Mouse (Mus musculus) forelimb bud, embryonic 11.5 days (tissue): ENCODE measurements around the gene Zdhhc19.
A peak's percentile ranks its signal among the peaks of the same experiment; 100 is the strongest.

ENCODE experiments used
- DNase-seq: peaks from one replicate; pipeline ENCODE4 v3.0.0-alpha.2; 2012; ENCODE audit warnings: low read depth, low spot score

Gene Zdhhc19

DNA sequence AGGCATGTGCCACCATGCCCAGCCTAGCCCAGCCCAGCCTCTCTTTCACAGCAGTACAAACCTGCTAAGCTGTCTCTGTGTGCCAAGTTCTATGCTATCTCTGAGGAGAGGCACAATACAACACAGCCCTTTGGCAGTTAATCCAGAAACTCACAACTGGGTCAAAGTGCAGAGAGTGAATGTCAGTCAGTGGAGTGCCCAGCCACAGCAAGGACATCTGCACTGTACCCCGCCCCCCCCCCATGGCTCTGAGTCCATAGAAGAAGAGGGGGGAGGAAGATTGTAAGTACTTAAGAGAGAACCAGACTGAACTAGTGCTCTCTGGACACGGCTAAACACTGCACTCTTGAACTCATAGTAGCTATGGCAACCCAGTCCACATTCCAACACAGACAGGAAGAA, 55.3 kb downstream of the Zdhhc19 start:
- DNase-seq, result no peak

DNA sequence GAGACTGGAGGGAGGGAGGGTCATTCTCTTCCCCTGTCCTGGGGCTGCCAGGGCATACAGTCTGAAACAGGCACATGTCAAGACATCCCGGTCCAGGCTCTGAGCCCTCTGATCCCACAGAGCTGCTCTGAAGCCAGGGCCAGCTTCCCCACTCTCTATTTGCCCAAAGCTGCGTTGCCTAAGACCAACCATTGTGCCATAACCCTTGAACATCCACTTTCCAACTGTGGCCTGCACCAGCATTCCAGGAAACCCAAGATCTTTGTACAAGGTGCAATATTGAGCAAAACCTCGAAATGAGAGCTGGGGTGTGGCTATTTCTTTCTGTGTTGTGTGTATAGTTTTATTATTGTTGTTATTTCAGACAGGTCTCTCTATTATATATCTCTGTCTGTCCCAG, 59.5 kb downstream of the Zdhhc19 start:
- DNase-seq, result no peak

DNA sequence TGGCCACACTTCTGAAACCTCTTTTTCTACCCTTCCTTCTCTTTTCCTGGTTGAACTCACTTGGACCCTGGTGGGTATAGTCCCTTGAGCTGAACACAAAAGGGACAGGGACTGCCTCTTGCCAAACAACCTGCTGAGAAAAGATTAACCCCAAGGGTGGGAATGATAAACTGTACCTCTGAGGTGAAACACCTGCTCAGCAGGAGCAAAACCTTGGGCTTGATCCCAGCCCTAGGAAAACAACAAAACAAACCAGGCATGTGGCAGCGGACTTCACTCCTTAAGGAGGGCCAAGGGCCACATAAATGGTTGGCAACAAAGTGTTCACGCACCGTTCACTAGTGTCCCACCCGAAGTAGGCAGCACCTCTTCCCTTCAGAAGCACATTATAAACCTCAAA, 63.4 kb downstream of the Zdhhc19 start:
- no peak for DNase-seq

DNA sequence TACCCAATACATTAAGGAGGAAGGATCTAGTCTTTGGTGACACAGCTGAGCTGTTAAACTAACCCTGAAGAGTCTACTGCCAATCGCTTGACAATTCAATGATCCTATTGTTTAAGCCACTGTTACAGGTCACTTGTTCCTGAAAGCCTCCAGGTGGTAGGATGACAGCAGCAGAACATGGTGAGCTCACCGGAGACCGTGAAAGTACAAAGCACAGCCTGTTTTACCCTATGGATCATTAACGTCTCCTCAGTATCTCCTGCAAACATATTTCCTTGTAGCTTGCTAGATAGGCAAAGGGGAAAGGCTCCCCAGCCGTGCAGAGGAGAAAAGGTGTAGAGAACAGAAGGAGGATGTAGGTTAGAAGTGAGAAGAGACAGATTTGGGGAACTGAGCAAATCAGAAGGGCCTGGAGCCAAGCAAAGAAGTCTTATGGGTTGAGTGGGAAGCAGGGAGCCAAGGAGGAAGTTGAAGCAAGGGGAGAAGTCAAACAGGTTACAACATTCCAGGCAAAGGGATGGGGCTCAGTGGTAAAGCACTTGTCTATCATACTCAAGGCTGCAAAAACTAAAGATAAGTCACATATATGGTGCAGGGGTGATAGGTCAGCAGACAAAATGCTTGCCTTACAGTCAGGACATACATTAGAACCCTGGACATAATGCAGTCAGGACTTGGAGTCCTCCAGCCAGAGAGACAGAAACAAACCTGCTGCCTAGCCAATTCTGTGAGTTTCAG, 67.2 kb downstream of the Zdhhc19 start:
- no peak for DNase-seq

DNA sequence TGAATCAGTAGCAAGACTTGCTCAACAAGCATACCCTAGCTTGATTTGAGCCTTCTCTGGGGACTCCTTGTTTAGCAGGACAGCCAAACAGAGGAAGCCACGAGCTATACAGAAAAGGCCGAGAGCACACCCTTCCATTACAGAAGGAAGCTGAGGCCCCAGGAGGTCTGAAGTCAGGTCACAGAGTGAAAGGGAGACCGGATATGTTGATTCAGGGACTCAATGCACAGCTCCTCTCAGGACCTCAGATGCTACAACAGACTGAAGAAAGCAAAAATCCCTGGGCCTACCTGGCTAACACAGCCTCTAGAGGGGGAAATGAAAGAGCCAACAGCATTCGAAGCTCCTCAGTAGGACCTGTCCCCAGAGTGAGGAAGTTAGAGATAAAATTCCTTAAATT, 71.2 kb downstream of the Zdhhc19 start:
- DNase-seq, result no peak

DNA sequence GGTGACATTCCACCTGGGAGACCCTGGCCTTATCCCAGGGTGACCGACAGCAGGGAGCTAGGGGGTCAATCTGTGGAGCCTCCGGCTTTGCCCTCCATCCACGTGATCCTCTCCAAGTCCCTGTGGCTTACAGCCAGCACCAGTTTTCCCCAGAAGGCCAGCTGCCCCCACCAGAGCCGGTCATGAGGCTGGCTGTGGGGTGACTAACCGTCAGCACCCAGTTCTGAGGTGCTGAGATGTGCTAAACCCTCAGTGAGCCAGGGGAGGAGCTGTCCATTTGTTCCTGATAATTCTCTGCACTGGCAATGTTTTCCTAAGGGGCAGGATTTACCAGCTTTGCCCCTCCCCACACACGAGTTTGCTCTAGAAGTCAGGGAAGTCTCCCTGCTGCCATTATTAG, 72.3 kb downstream of the Zdhhc19 start:
- no peak for DNase-seq

DNA sequence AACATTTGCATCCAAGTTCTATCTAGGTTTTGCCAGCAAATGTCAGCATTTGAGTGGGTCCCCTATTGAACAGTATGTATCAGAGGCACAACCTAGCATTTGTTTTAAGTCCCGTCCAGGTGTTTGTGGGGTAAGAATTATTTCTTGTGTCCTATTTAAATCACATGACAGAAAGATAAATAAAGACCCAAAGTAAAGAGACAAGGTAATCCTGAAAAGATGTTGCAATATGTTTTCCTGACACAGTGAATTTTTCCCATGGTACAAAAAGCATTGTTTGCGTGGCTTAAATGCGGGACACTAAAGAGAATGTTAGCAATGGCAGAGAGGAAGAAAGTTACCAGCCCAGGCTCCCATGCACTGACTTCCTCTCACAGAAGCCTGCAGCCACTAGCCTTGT, 74.0 kb downstream of the Zdhhc19 start:
- no peak for DNase-seq

DNA sequence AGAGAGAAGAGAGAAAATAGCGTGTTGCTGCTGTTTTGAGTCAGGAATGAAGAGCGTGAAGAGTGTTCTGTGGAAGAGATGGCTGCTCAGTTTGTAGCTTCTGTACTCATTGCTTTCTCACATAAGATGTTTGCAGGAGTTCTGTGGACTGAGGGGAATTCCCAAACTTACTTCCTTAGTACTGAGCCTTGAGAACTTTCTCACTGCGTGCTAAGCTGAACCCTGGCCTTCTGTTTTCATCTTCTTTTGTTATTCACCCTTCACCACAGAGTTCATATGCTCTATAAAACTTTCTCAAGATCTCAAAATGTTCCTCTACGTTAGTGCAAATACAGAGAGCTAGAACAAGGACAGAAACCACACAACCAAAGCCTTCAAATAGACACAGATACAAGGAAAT, 76.5 kb downstream of the Zdhhc19 start:
- no peak for DNase-seq

DNA sequence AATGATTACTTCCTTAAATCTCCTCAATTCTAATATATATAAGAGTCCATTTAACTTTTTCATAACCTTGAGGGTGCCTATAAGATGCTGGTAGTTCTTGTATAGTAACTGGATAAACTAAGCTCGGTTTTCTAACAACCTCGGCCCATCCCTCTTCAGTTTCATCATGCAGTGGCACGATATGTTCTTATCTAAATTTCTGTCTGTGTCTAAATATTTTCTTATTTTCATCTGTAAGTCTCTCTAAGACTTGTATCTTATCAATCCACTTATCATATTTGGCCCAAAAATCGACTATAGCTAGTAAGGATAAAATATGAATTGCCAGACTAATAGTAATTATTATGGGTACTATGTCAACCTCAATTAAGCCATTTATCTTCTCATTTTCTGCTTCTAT, 90.4 kb downstream of the Zdhhc19 start:
- no peak for DNase-seq

DNA sequence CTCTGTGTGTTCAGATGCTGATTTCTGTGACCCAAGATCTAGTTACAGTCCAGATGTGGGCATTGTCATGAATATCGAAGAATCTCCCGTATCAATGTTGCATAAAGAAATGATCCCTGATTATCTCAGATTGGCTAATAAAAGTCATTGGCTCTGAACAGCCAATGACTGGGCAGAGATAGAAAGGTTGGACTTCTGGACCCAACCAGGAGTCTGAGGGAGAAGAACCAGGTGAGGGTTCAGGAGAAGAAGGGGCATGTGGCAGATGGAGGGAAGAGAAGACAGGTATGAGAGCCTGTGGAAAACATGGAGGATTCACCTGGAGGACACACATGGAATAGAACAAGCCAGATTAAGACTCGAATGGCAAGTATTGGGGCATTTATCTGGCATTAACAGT, 92.5 kb downstream of the Zdhhc19 start:
- DNase-seq, result no peak

DNA sequence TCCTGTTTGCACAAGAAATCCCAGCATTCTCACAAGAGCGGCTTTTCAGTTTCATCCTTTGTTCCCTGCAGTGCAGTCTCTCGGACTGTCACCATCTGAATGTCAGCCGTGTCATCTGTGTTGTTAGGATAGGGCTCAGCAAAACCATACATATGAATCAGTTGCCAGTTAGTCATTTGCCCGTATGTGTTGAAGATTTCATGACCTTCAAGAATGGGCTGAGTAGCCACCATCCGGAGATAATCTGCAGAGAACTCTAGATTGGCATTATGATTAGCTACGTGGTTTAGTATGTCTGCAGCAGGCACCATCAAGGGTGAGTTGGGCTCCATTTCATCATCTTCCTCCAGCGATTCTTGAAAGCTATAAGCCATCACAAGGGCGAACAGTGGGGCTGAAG, 95.5 kb downstream of the Zdhhc19 start:
- DNase-seq, result no peak

DNA sequence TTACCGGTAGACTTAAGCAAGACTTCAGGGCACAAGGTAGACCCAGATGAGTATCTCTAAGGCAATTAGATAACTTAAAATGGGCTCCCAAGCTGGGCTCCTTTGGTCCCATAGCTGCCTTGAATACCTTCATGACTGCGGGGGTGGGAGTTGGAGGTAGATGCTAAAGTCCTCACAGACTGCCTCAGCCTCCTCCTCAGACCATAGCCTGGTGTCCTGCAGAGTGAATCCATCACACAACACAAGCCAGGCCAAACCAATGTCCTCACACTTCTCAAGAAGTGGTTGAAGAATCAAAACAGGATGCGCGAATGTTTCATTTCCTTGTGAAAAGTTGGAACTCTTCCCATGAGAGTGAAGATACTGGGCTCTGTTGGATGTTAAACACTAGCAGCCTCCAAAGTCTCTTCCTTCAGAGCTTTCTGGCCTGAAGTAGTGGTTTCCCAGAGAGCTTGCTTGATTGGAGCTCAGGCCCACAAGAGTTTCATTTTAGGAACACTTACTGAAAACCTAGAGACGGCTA, 97.3 kb downstream of the Zdhhc19 start:
- DNase-seq, result no peak

DNA sequence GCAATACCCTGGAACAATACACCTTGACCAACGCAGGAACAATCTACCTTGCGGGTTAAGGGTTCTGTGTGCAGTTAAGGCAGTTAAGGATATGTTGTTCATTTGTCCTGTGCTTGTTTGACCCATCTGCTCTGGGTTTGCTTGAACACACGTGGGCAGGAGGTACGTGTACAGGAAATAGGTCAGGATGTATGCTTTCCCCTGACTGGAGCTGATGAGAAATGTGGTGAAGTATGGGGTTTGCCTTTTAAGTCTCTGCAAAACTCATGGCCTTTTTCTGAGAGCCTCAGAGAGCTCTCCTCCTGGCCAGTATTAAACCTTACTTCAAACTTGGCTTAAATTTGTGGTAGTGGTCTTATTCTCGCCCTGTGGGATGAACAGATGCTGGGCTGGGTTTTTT, 97.9 kb downstream of the Zdhhc19 start:
- no peak for DNase-seq

DNA sequence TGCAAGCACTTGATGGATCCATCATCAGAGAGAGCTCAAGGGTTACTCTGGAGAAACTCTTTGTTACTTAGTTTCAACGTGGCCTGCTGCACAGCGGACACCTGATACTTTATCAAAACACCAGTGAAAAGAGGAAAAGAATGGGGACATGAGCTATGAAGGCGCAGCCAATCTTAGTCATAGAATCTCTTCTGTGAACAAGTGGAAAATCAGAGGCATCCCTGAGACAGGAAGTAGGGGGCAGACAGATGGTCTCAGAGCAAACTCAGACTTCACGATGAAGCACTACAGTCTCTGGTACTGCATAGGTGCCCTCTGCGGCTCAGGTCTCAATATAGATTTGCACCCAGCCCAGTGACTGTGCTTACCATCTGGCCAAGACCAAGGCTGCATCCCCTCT, 98.6 kb downstream of the Zdhhc19 start:
- no peak for DNase-seq

DNA sequence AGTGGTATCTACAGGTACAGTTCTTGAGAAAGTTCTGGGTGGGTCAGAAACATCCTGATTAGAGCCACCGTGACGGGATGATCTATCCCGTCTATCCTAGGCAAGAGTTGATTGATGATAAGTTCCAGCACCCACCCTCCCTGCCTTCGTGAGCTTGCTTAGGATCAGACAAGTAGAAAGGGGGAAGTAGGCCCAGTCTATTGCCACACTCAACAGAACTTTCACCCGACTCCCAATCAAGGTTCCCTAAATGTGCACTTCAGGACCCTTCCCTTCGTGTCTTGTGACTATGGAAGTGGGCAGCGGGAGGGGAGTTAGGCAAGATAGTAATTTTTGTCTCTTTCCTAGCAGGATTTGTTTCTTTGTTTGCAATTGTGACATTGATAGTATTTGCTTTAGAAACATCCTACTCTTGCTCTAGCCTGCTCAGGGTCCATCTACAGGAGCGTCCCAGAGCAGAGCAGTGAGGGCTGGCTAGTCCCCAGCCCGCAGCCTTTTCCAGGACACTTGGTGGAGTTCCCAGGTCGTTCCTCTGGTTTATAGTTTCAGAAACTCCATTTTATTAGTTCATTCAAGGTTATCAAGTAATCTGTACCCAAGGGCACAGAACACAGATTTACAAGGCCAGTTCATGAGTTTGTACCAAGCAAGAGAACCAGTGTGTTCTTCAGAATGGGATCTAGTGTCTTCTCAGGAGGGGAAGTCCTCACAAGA, 99.2 kb downstream of the Zdhhc19 start:
- no peak for DNase-seq

DNA sequence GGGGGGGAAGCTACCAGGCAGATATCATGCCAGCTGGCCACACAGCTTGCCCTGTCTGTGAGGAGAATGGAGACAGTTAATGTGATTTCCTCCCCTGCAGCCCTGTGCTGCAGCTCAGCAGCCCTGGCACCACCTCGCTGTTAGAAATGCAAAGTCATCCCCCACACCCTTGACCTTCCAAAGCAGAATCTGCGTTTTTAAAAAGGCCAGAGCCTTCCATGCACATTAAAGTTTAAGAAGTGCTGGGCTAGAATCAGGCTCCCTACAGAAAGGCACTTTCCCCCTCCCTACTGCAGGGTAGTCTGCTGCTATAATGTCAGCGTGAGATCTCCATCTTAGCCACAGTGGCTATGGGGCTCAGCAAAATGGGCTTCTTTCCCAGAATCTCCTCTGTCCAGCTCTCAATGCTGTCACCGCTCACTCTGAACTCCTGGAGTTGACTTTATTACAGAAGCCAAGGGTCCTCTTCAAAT, 101.9 kb downstream of the Zdhhc19 start:
- no peak for DNase-seq

DNA sequence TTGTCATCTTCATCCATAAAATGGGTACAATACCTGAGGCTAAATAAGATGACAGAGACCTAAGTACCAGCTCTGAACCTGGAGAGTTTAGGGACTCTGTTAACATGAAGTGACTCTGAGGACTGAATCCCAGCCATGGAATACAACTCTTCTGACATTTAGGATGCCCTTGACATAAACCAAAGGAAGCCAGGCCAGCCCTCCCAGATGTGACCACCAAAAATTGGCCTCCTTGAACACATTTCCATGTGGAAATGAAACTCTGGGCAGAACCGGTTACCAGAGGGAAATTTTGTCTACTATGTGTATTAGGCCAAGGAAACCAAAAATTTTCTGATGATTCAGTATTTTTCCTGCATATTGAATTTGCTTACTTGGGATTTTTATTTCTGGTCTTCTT, 103.1 kb downstream of the Zdhhc19 start:
- DNase-seq, result no peak

DNA sequence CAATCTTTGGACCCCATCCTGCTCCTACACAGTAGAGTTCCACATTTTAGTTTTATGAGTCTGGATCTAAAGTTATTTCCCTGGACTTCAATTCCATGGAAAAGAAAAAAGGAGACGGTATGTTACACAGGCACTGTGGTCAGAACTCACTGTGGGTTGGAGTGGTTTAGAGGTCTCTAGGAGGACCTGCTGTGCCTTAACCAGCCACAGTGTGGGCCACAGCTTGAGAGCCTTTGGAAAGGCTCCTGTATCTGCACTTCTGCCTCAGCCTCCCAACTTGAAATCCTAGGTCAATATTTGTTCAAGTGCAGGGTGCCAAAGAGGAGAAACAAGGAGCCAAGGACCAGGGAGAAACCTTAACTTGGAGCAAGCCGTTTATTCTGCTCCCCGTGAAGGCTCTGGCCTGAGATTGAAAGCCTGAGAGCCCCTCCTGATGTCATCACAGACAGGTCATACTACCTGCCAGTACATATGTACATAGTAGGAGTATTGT, 106.2 kb downstream of the Zdhhc19 start:
- no peak for DNase-seq

DNA sequence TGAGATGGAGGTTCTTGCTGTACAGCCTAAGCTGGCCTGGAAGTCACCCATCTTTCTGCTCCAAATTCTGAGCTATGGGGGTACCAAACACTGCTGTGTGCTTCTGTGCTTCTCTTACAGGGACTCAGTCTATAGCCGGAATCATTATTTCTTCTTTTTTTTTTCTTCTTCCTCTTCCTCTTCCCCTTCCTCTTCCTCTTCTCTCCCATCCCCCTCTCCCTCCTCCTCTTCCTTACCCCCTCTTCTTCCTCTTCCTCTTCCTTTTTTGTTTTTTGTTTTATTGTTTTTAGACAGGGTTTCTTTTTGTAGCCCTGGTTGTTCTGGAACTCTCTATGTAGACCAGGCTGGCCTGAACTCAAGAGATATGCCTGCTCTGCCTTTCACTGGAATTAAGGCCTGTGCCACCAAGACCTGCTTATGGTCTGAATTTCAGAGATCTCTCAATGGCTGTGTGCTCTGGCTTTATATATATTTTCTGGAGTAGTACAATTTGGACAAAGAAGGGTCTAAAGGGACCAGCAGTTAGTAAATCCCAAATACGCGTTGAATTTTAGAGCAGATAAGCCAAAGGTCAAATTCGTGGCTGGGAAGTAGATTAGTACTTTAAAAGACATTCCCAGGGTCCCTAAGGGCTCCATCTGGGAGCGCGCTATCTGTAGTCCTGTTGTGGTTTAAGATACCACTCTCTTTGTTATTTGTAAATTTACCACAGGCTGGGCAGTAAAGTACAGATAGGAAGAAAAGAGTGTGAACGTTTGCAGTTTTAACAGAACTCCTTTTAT, 111.7 kb downstream of the Zdhhc19 start:
- DNase-seq, result no peak

DNA sequence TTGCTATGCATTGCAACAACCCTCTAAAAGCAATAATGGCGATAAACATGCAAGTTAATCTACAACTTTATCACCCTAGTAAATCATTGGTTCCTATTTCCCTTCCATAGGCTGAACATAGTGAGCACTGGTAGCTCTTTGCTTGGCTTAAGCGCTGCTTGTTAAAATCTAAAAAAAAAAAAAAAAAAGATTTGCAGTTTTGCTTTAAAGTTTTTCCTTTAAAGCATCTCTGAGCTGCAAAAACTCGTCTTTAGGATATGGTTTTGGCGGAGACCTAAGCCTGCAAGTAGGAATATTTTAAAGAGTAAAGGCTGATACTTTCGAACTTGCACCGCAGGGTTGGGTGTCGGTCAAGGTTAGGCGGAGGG, 112.3 kb downstream of the Zdhhc19 start:
- DNase-seq, result peak; percentile 2

DNA sequence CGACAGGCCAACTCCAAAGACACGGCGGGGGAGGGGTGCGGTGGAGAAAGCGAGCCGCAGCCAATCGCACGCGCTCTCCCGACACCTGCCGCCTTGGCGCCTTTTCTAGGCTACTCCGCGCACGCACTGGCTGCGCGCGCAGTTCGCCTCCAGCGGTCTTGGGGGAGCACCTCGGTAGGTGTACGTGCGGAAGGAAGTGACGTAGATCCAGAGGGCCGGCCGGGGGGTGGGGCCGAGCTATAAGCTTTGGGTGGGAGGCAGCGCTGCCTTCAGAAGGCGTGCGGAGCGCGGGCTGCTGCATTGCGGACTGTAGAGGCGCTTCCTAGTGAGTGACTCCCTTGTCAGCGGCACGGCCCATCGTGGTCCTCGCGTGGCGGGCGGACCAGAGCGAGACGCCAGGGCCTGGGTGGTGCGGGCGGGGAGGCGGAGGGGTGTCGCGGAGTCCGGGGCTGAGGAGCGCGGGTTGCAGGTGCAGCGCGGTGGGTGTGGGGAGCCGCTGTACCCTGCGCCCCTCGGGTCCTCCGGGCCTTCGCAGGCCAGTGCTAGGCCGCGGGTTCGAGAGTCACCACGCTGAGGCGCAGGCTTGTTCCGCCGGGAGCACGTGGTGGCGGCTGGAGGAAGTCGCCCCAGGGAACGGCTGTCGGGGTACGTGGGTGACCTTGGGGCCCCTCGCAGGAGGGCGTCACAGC, 112.8 kb downstream of the Zdhhc19 start, which contains the start of gene Tfrc:
TSS of gene Tfrc (plus strand) at position 209 of the 689 bp plus-strand sequence.
- DNase-seq, result peak; percentile 99

DNA sequence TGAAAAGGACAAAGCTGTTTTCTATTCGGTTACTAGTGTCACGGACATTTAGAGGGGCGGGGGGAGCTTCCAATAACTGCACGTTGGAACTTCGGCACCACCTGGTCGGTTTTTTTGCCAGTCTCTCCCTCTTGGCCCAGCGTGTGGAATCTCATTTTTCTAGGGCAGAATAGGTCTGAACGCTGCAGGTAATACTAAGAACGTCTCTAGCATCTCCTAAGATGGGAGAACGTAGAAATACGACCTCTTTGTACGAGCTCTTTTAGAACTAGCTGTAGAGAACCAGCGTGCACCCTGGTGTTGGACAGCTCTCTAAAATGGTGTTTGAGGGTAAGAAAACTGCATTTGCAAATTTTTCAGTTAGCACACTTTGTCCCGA, 113.3 kb downstream of the Zdhhc19 start:
- no peak for DNase-seq
